ENCODE assay signal across 10 mouse cellular contexts in genomic region chr11:76384307-76384706, GRCm38 (mm10). TPM values are rescaled to one million over a fixed set of nuclear protein-coding genes. Genes with fewer than 3 reads are reported as not detected.
DNase-seq lines count a peak whose midpoint lies in the region; ATAC-seq and TF ChIP-seq lines count a peak whose summit lies in the region.
"Had no signal": no experiment of that assay in that cellular context is flagged by ENCODE, and none has a peak within 500 bp of the region (broad histone marks: within the 10 kb centered on the region; RNA-seq: fewer than 3 reads in every experiment).

No protein-coding gene starts in this region.

- H3K36me3 ChIP-seq in forebrain, embryonic 14.5 days (ENCODE audit: control insufficient read depth, insufficient read depth, low read length), result no peaks in the 10 kb centered on the region
- H3K36me3 ChIP-seq in midbrain, embryonic 15.5 days (replicated peaks), result no peaks in the 10 kb centered on the region

- peaks cover 42% of the 10 kb centered on the region for H3K4me1 ChIP-seq in forebrain, embryonic 14.5 days (ENCODE audit: control insufficient read depth, insufficient read depth, low read length)
- H3K4me1 ChIP-seq in midbrain, embryonic 15.5 days, result peaks cover 37% of the 10 kb centered on the region

- peak; percentile 33 for DNase-seq in cerebellum, adult 9-11 months
- no peak for DNase-seq in cerebellum, adult 11-12 months
- no peak for DNase-seq in layer of hippocampus, adult 2 months (ENCODE audit: low spot score in 2 of 2)
- no peak for DNase-seq in layer of hippocampus, adult 18-20 months (ENCODE audit: low spot score in 2 of 2)
- peak; percentile 68 for DNase-seq in forebrain, embryonic 14.5 days (ENCODE audit: low spot score)
- DNase-seq in left cerebral cortex, adult 9 months (ENCODE audit: low spot score in 2 of 2), result no peak
- no peak for DNase-seq in adrenal gland, postnatal 10 days
- DNase-seq: cerebellum, adult 11 months had no signal

- no peak for ATAC-seq in forebrain, embryonic 14.5 days
- ATAC-seq in midbrain, embryonic 15.5 days (replicated peaks), result no peak

- no peak overlapping the region for H3K4me2 ChIP-seq in forebrain, embryonic 14.5 days (ENCODE audit: low read length)
- H3K4me2 ChIP-seq in midbrain, embryonic 15.5 days, result no peak overlapping the region

- TF ChIP-seq CTCF in layer of hippocampus, adult 2 months (conservative IDR thresholded peaks at IDR 0.05), result no peak

- peak overlapping the region; percentile 46; the same call in 1 of the 2 replicates for H3K27ac ChIP-seq in layer of hippocampus, adult 2 months
- H3K27ac ChIP-seq in forebrain, embryonic 14.5 days (ENCODE audit: low read depth, low read length), result peak overlapping the region; percentile 79
- H3K27ac ChIP-seq in midbrain, embryonic 15.5 days, result 0 out of 2 replicates have a peak overlapping the region, but pooled peaks have one; percentile 11
- H3K27ac ChIP-seq: kidney, postnatal 0 days had no signal

- no peak overlapping the region for H3K4me3 ChIP-seq in layer of hippocampus, adult 2 months
- no peak overlapping the region for H3K4me3 ChIP-seq in forebrain, embryonic 14.5 days (ENCODE audit: low read depth, low read length)
- H3K4me3 ChIP-seq in midbrain, embryonic 15.5 days, result no peak overlapping the region

- H3K27me3 ChIP-seq in forebrain, embryonic 14.5 days (replicated peaks; ENCODE audit: control insufficient read depth, insufficient read depth, low read length), result no peaks in the 10 kb centered on the region
- H3K27me3 ChIP-seq in midbrain, embryonic 15.5 days (replicated peaks), result no peaks in the 10 kb centered on the region

- 11% methylated on average over 5 of the region's 5 CpGs for WGBS in forebrain, embryonic 14.5 days
- WGBS in midbrain, embryonic 15.5 days, result 52% methylated on average over 5 of the region's 5 CpGs

- no peaks in the 10 kb centered on the region for H3K9me3 ChIP-seq in forebrain, embryonic 14.5 days (replicated peaks; ENCODE audit: control insufficient read depth, low read length)
- no peaks in the 10 kb centered on the region for H3K9me3 ChIP-seq in midbrain, embryonic 15.5 days

- H3K9ac ChIP-seq in forebrain, embryonic 14.5 days (ENCODE audit: low read length), result no peak overlapping the region
- no peak overlapping the region for H3K9ac ChIP-seq in midbrain, embryonic 15.5 days

RNA-seq across cellular contexts. Expression of gene Nxn, which starts 14.6 kb away (rescaled TPM):
- total RNA-seq in layer of hippocampus, adult 2 months (2021), result 10 to 100 TPM; 11.6 to 12.2 TPM
- total RNA-seq in layer of hippocampus, adult 18-20 months (2021), result 10 to 100 TPM; 10.1 to 12.4 TPM
- 19.3 and 21.2 TPM in 2 replicates for polyA plus RNA-seq in forebrain, embryonic 14.5 days (2014; fragmentation: Nextera tagmentation; extraction: Ambion mirVana)
- 22.3 and 23.1 TPM in 2 replicates for polyA plus RNA-seq in midbrain, embryonic 15.5 days (2015; fragmentation: Nextera tagmentation; extraction: Ambion mirVana)
- 10 to 100 TPM; 22.5 to 25.0 TPM for total RNA-seq in adrenal gland, postnatal 10 days (2021)

RNA-seq across cellular contexts. Expression of gene Timm22, which starts 22.4 kb away (rescaled TPM):
- 10 to 100 TPM; 28.6 to 29.4 TPM for total RNA-seq in layer of hippocampus, adult 2 months (2021)
- total RNA-seq in layer of hippocampus, adult 18-20 months (2021), result 10 to 100 TPM; 31.8 to 32.6 TPM
- polyA plus RNA-seq in forebrain, embryonic 14.5 days (2014; fragmentation: Nextera tagmentation; extraction: Ambion mirVana), result 125 TPM in 2 replicates
- 103 and 109 TPM in 2 replicates for polyA plus RNA-seq in midbrain, embryonic 15.5 days (2015; fragmentation: Nextera tagmentation; extraction: Ambion mirVana)
- total RNA-seq in adrenal gland, postnatal 10 days (2021), result 10 to 100 TPM; 45.2 to 47.5 TPM

Comparison
In these comparisons a context has a peak if more than half of its experiments do, and no peak if none do; other contexts are left out.
1. DNase-seq: peak in cerebellum, adult 9-11 months (single experiment) and forebrain, embryonic 14.5 days (single experiment); none in cerebellum, adult 11-12 months (single experiment), layer of hippocampus, adult 2 months (0 of 2), layer of hippocampus, adult 18-20 months (0 of 2), left cerebral cortex, adult 9 months (0 of 2) and adrenal gland, postnatal 10 days (single experiment).
2. H3K27ac ChIP-seq: peak in every context shown above with its lines; median percentile 79 in forebrain, embryonic 14.5 days; 46 in layer of hippocampus, adult 2 months; 11 in midbrain, embryonic 15.5 days.